Mouse (Mus musculus) retina, postnatal 7 days (tissue): ENCODE measurements at regions not wholly inside any gene's neighbourhood (a gene's known extent, or its start where the extent isn't known, plus 50 kb on each side); places are given as distances from the start of the nearest gene placed in this dataset.
"Not testable (repeated sequence)": the region's sequence is repeated elsewhere in the genome, so short reads cannot be mapped to it uniquely, and the experiment has no call there.

Experiments
- DNase-seq: peaks from one replicate; pipeline ENCODE4 v3.0.0-alpha.2; 2012; ENCODE audit warnings: low read depth, low spot score

GRCm38 (mm10) chr12:109749256-109749655 is 149.1 kb upstream of the Rtl1 start:
- DNase-seq = no peak

GRCm38 (mm10) chr12:109749711-109750243 is 149.6 kb upstream of the Rtl1 start:
- peak; percentile 17 for DNase-seq

- no peak for DNase-seq
Measured at GRCm38 (mm10) chr12:109754986-109755385, 154.9 kb upstream of the Rtl1 start.

- DNase-seq = no peak
Measured at GRCm38 (mm10) chr12:109764293-109764692, 164.2 kb upstream of the Rtl1 start.

- not testable (repeated sequence) for DNase-seq
Measured at GRCm38 (mm10) chr12:109766602-109767001, 166.5 kb upstream of the Rtl1 start.

GRCm38 (mm10) chr12:109772543-109772942 is 172.4 kb upstream of the Rtl1 start:
- DNase-seq = no peak

- DNase-seq = no peak
Measured at GRCm38 (mm10) chr12:109773909-109774313, 173.8 kb upstream of the Rtl1 start.

- DNase-seq = no peak
Measured at GRCm38 (mm10) chr12:109798846-109799245, 198.7 kb upstream of the Rtl1 start.

GRCm38 (mm10) chr12:109799395-109799794 is 199.3 kb upstream of the Rtl1 start:
- DNase-seq = no peak

GRCm38 (mm10) chr12:109827241-109827915 is 227.2 kb upstream of the Rtl1 start:
- no peak for DNase-seq

GRCm38 (mm10) chr12:109830303-109831020 is 230.3 kb upstream of the Rtl1 start:
- no peak for DNase-seq

GRCm38 (mm10) chr12:109832964-109833363 is 232.8 kb upstream of the Rtl1 start:
- no peak for DNase-seq

GRCm38 (mm10) chr12:109836521-109836920 is 236.4 kb upstream of the Rtl1 start:
- no peak for DNase-seq

GRCm38 (mm10) chr12:109839126-109839587 is 239.0 kb upstream of the Rtl1 start:
- no peak for DNase-seq

GRCm38 (mm10) chr12:109839946-109840524 is 239.9 kb upstream of the Rtl1 start:
- DNase-seq = no peak

GRCm38 (mm10) chr12:109844723-109845601 is 244.8 kb upstream of the Rtl1 start:
- no peak for DNase-seq

- DNase-seq = no peak
Measured at GRCm38 (mm10) chr12:109845602-109845906, 245.4 kb upstream of the Rtl1 start.

- DNase-seq = no peak
Measured at GRCm38 (mm10) chr12:109856336-109856735, 256.2 kb upstream of the Rtl1 start.

- DNase-seq = no peak
Measured at GRCm38 (mm10) chr12:109857705-109858104, 257.6 kb upstream of the Rtl1 start.

- DNase-seq = no peak
Measured at GRCm38 (mm10) chr12:109864826-109865225, 264.7 kb upstream of the Rtl1 start.

GRCm38 (mm10) chr12:109871021-109871420 is 270.9 kb upstream of the Rtl1 start:
- DNase-seq = no peak

GRCm38 (mm10) chr12:109874466-109874865 is 274.3 kb upstream of the Rtl1 start:
- DNase-seq = no peak
